Mouse (Mus musculus) limb, embryonic 10.5 days (tissue): ENCODE data around the gene Fads2. TPM values are rescaled to one million over a fixed set of nuclear protein-coding genes. Genes with fewer than 3 reads are reported as not detected.

Experiments used
- DNase-seq: peaks from one replicate; pipeline ENCODE4 v3.0.0-alpha.2; 2017; ENCODE audit warnings: low spot score
- H3K27ac ChIP-seq: fragments of 300-500 bp; sonication (generic); 2 replicates; pipeline ENCODE4 v1.5.1; 2016; ENCODE audit warnings: mild to moderate bottlenecking
- H3K27me3 ChIP-seq: fragments of 300-500 bp; sonication (generic); 2 replicates; pipeline ENCODE4 v1.6.1; 2016; ENCODE audit warnings: low read depth, mild to moderate bottlenecking; ENCODE audit not compliant: poor library complexity, severe bottlenecking
- H3K36me3 ChIP-seq: fragments of 300-500 bp; sonication (generic); 2 replicates; pipeline ENCODE4 v1.6.1; 2016; ENCODE audit warnings: mild to moderate bottlenecking, moderate library complexity
- H3K4me1 ChIP-seq: fragments of 300-500 bp; sonication (generic); 2 replicates; pipeline ENCODE4 v1.6.1; 2016
- H3K4me3 ChIP-seq: fragments of 300-500 bp; sonication (generic); 2 replicates; pipeline ENCODE4 v1.5.1; 2016; ENCODE audit warnings: mild to moderate bottlenecking, moderate library complexity
- H3K9me3 ChIP-seq: fragments of 300-500 bp; sonication (generic); replicated peaks from 2 replicates; pipeline ENCODE4 v1.6.1; 2016; ENCODE audit warnings: mild to moderate bottlenecking
- WGBS: fragments of 180-500 bp; shearing (Covaris S2); methylation state at CpG from one replicate; pipeline ENCODE4 v1.1.7; 2016; 5-methylcytosine and 5-hydroxymethylcytosine counted together
- polyA plus RNA-seq: library from polyadenylated mRNA; unstranded; fragments of >200 nt; fragmentation: Nextera tagmentation; extraction: Ambion mirVana; gene quantifications from 2 replicates; pipeline ENCODE4 v1.2.1, GENCODE M21; 2016

Gene Fads2
- polyA plus RNA-seq, 1 experiment from 2014 or later = 158 TPM

DNA sequence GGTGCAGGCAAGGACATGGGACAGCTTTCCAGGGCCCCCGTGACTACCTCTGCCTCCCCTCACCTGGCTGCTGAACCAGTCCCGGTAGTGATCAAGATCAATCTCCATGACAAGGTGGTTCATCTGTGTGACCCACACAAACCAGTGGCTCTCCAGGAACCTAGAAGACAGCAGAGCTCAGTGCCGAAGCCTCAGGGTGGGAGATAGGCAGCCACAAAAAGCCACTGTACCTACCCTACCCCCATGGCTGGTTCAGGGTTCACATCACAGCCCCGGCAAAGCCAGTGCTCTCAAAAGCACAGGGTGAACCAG, 35.4 kb downstream of the Fads2 start:
- Histone ChIP-seq H3K36me3 (peaks cover 100% of the 10 kb centered on the region), H3K4me3 (no peak overlapping the region), H3K9me3 (no peaks in the 10 kb centered on the region), H3K27ac (no peak overlapping the region), H3K27me3 (no peaks in the 10 kb centered on the region), H3K4me1 (peaks cover under 1% of the 10 kb centered on the region; the same call in 1 of the 2 replicates)
- WGBS = 95% methylated on average over 4 of the region's 4 CpGs
- no peak for DNase-seq

DNA sequence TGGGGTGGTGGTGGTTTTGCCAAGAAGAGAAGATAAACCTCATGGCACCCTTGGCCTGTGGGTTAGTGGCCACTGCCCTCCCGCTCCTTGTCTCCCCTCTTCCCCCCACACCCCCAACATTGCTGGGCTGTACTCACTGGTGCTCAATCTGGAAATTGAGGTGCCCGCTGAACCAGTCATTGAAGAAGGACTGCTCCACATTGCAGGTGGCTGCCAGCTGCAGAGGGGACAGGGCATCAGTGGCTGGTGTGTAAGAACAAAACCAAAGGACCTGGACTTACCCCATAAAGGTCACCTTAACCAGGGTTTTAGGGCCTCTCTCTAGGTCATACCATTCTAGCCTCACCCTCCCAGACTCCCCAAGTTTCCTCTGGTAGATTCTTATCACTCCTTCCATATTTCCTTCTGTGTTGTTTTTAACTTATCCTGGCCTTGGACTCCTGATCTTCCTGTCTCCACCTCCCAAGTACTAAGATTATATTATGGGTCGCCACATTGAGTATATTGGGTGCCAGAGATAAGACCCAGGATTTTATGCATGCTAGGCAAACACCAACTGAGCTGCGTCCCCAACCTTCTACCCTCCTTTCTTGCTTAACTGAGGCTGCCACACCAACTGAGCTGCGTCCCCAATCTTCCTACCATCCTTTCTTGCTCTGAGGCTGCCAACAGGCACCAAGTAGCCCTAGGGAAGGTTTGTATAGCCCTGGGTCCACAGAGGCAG, 35.9 kb downstream of the Fads2 start:
- peaks cover 100% of the 10 kb centered on the region for H3K36me3 ChIP-seq

DNA sequence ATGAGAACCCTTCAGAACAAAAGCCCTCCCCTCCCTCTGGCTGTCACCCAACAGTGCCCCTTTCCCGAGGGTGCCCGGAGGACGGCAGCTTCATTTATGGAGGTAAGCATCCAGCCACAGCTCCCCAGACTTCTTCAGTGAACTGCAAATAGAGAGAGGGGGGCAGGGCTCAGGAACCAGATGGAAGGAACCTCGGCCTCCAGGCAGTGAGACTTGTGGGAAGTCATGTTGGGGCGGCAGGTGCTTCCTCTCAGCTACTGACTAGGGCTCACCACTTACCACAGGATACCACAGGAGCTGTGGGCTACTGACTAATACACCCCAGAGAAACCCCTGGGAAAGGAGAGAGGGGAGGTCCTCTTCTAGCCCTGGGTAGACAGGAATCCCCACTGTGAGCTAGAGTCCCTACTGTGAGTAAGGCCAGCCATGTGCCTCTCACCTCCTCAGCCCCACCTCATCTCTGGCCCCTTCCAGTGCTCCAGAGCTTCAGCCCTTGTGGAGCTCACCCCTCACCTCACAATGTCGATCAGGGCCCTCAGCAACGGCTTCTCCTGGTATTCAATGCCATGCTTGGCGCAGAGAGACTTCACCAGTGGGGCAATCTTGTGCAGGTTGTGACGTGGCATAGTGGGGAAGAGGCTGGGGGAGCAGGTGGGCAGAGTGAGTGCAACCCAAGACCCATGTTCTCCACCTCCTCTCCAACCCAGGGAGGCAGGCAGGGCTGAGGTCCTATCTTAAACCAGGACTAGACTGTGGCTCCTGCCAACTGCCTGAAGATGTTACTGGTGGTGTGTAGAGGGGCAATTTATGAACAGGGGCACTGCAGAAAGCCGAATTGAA, 37.2 kb downstream of the Fads2 start:
- Histone ChIP-seq H3K27ac (no peak overlapping the region), H3K4me1 (peaks cover 6% of the 10 kb centered on the region; the same call in 1 of the 2 replicates), H3K27me3 (no peaks in the 10 kb centered on the region), H3K9me3 (no peaks in the 10 kb centered on the region), H3K4me3 (no peak overlapping the region), H3K36me3 (peaks cover 89% of the 10 kb centered on the region)
- WGBS = 92% methylated on average over 10 of the region's 10 CpGs
- DNase-seq = no peak

More for the DNA sequence above, 35.9 kb downstream of the Fads2 start:
- Histone ChIP-seq H3K4me1 (peaks cover 6% of the 10 kb centered on the region; the same call in 1 of the 2 replicates), H3K27ac (no peak overlapping the region), H3K4me3 (no peak overlapping the region), H3K9me3 (no peaks in the 10 kb centered on the region), H3K27me3 (no peaks in the 10 kb centered on the region)
- no peak for DNase-seq
- WGBS = 89% methylated on average over 5 of the region's 5 CpGs

DNA sequence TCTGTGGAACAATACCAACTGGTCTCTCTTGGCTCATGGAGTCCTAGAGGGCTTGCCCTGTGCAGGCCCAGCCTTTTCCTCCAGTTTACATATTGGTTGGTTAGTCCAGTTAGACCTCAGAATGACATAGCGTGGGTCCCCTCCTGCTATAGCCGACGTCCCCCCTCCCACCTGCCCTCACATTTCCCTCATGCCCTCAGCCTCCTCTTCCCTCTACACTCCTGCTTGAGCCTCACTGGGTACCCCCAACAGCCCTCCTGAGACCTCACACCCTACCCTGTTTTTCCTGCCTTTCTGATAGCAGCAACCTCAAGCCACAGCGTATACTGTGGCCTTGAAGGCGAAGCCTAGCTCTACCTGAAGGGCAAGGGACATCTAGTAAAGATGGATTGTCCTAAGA, 38.7 kb downstream of the Fads2 start:
- WGBS = 91% methylated on average over 5 of the region's 5 CpGs
- peaks cover 6% of the 10 kb centered on the region; the same call in 1 of the 2 replicates for H3K4me1 ChIP-seq
- peaks cover 73% of the 10 kb centered on the region for H3K36me3 ChIP-seq

DNA sequence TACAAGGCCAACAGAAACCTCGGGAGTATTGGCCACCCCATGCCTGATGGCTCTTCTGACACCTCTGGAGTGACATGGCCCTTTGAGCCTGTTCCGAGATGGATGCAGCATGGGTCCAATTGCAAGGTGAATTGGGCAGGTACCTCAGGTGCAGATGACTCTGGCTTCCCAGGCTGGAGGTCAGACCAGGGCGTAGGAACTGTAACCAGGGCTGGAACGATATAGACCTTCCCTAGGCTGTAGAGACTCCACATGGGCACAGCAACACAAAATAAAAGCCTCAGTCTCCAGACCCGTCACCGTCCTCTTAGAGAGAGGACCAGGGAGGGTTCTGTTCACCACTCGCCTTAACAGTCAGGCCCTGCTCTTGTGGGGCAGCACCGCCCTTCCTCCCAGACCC, 39.3 kb downstream of the Fads2 start:
- H3K27ac ChIP-seq = no peak overlapping the region
- H3K27me3 ChIP-seq = no peaks in the 10 kb centered on the region
- no peak overlapping the region for H3K4me3 ChIP-seq
- H3K4me1 ChIP-seq = peaks cover 6% of the 10 kb centered on the region; the same call in 1 of the 2 replicates
- H3K36me3 ChIP-seq = peaks cover 71% of the 10 kb centered on the region
- no peak for DNase-seq
- H3K9me3 ChIP-seq = no peaks in the 10 kb centered on the region
- WGBS = 89% methylated on average over 8 of the region's 8 CpGs

More for the DNA sequence above, 38.7 kb downstream of the Fads2 start:
- no peak overlapping the region for H3K4me3 ChIP-seq
- no peaks in the 10 kb centered on the region for H3K9me3 ChIP-seq
- no peak for DNase-seq
- no peaks in the 10 kb centered on the region for H3K27me3 ChIP-seq
- H3K27ac ChIP-seq = no peak overlapping the region

DNA sequence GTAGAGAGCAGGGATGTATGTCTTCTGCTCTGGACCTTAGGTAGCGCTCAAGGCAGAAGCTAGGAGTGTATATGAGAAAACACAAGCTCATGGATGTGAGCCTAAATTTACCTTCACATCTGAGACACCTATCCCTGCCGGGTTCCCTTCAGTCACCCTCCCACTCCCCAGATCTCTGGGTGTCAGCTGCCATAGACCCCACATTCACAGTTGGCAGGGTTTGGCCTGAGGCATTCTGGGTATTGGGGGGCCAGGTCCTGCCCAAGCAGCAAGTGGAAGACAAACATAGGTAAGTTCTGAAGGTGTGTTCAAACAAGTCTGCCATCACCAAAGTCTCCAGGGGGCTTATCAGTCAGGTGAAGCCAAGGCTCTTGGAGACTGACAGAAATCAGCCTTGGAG, 39.9 kb downstream of the Fads2 start:
- 91% methylated on average over 2 of the region's 2 CpGs for WGBS
- H3K4me1 ChIP-seq = peaks cover 6% of the 10 kb centered on the region; the same call in 1 of the 2 replicates
- H3K4me3 ChIP-seq = no peak overlapping the region
- peaks cover 66% of the 10 kb centered on the region for H3K36me3 ChIP-seq
- DNase-seq = no peak
- H3K9me3 ChIP-seq = no peaks in the 10 kb centered on the region
- no peak overlapping the region for H3K27ac ChIP-seq
- no peaks in the 10 kb centered on the region for H3K27me3 ChIP-seq

DNA sequence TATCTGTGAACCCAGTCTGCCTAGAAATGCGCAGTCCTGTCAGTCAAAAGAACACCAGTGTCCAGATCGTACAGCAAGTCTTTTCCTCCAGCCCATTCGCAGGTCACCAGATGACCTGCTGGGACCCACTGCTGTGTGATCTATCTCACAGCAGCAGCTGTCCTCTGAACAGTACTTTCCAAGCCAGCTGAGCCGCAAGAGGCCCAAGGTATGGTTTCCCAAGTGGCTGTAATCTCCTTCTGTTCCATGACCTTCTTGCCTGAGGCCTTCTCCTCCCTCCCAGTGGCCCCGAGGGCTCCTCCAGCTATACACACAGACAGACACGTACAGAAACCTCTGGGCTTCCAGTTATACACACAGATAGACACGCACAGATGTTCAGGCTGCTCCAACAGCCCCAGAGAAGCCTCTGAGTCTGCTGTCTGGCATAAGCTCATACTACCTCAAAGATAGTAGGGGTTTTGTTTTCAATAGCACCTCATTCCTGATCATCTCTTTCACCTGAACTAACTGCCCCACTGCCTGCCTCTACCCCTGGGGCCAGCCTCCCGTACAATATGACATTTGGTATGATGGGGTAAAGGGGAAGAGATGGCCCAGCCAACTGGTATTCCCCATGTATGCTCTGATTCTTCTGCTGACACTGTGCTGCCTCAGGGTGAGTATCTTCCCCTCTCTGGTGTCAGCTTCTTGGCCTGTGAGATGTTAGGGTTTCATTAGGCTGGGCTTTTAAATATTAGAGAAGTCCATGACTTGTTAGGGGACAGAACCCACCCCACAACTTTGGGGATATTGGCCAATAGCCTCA, 40.6 kb downstream of the Fads2 start:
- no peaks in the 10 kb centered on the region for H3K27me3 ChIP-seq
- no peak for DNase-seq
- no peak overlapping the region for H3K4me3 ChIP-seq
- H3K36me3 ChIP-seq = peaks cover 60% of the 10 kb centered on the region
- H3K9me3 ChIP-seq = no peaks in the 10 kb centered on the region
- no peak overlapping the region for H3K27ac ChIP-seq
- WGBS = 72% methylated on average over 8 of the region's 8 CpGs
- H3K4me1 ChIP-seq = peaks cover 9% of the 10 kb centered on the region

DNA sequence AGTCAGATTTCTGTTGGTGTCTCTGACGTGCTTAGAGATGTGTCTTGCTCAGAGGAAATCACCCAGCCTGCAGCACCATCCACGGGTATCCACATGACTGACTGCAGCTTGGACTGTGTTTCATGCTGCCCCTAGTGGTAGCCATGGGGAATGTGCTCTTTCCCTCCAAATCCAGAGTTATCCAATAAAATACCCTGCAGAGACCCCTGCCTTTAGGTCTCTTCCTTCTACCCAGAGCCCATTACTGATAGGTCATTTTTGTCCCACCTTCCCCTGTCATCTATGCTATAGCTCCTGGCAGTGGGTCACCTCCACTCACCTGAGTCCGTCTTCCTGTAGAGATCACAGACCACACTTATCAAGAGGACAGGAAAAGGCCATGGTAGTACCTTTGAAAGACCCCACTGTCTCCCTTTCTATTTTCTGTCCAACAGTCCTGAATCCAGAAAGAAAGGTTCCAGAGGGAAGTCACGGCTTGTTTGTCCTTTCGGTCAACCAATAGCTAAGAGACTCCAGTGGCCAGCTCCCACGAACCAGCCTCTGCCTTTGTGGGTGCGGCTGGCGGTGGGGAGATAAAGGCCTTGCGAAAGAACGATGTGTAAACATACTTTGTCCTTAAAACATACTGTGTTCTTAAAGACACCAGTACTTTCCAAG, 41.5 kb downstream of the Fads2 start:
- Histone ChIP-seq H3K27ac (no peak overlapping the region), H3K4me3 (no peak overlapping the region), H3K36me3 (peaks cover 50% of the 10 kb centered on the region), H3K9me3 (no peaks in the 10 kb centered on the region), H3K27me3 (no peaks in the 10 kb centered on the region), H3K4me1 (peaks cover 13% of the 10 kb centered on the region)
- 69% methylated on average over 10 of the region's 10 CpGs for WGBS
- peak; percentile 54 for DNase-seq

DNA sequence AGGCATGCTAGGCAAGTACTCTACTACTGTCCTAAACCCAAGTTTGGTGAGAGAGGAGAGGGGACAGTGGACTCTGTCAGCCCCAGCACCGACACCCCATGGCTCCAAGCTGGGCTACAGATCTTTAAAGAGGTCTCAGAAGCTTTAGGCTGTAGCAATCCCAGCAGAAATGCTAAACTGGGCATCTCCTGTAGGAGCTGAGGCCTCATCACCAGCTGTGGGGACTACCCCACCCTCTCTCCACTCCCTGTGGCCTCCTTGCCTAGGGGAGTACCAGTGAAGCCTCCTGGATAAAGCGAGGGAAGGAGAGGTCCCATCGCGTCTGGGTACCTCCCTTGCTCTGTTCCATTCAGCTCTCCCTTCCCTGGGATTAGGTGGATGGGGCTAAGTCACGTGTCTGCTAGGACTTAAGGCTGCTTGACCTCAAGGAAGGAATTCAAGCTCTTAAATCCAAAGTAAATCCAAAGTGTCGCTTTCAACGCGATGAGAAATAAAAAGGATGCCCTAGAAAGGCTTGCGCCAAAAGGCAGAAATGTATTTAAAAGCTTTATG, 42.6 kb downstream of the Fads2 start:
- Histone ChIP-seq H3K4me3 (no peak overlapping the region), H3K27ac (no peak overlapping the region), H3K36me3 (peaks cover 39% of the 10 kb centered on the region), H3K27me3 (no peaks in the 10 kb centered on the region), H3K9me3 (no peaks in the 10 kb centered on the region), H3K4me1 (peaks cover 13% of the 10 kb centered on the region)
- 71% methylated on average over 9 of the region's 9 CpGs for WGBS
- no peak for DNase-seq

DNA sequence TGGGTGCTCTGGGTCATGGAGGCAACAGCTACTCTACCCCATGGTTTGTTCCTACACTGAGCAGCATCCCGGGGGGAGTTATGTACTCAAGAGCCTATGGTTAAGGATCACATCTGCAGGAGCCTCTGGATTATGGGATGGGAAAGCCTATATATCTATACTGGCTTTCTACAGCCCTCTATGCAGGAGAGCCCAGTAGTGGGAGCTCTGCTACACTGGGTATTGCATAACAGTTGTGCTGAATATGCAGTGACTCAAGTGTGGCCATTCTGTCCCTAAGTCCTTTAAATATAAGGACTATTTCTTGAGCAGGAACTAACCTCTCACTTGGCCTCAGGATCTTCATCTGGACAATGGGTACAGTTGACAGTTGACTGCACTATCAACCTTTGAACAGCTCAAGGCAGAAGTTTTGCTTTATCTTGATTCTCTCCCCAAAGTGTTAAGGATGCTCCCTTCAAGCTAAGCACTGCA, 43.2 kb downstream of the Fads2 start:
- Histone ChIP-seq H3K27me3 (no peaks in the 10 kb centered on the region), H3K9me3 (no peaks in the 10 kb centered on the region), H3K4me1 (peaks cover 13% of the 10 kb centered on the region), H3K36me3 (peaks cover 34% of the 10 kb centered on the region), H3K27ac (no peak overlapping the region), H3K4me3 (no peak overlapping the region)
- 85% methylated on average over 1 of the region's 1 CpGs for WGBS
- DNase-seq = no peak

DNA sequence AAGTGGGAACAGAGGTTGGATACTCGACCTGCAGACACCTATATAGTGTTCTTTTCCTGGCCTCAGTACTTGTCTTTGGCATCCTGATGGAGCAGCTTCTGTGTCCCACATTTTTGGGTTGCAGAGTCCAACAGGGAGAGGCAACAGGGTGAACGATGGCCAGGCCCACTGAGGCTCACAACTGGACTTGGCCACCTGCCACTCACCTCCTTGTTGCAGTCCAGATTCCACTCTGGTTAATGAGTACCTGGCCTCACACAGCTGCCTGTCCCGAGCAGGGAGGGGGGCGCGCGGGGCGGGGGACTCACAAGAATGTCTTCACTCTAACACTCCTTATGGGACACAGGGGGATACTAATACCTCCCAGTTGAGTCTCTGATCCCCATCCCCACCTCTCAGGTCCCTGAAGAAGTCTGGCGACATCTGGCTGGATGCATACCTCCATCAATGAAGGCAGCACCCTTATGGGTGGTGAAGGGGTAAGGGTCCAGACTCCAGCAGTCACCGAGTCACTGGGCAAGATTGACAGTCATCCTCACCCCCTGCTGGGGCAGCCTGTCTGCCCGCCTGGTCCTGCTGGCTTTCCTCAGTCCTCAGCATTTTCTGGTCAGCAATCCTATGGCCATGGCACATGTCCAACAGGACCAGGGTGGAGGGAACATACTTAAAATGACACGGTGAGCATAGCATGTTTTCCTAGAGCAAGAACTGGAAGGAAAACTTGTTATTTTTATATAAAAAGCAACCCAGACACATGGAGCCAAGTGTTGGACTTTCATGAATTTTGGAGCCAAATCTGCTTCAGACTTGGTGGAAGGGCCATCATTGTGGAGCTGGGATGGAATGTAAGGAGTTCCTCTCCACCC, 43.8 kb downstream of the Fads2 start:
- Histone ChIP-seq H3K4me3 (no peak overlapping the region), H3K27me3 (no peaks in the 10 kb centered on the region), H3K27ac (no peak overlapping the region), H3K4me1 (peaks cover 13% of the 10 kb centered on the region), H3K36me3 (peaks cover 27% of the 10 kb centered on the region), H3K9me3 (no peaks in the 10 kb centered on the region)
- no peak for DNase-seq
- 75% methylated on average over 11 of the region's 11 CpGs for WGBS
